Mouse (Mus musculus): ENCODE measurements around the gene Lamtor3. TPM values are rescaled to one million over a fixed set of nuclear protein-coding genes. Genes with fewer than 3 reads are reported as not detected.
"Not testable (repeated sequence)": the region's sequence is repeated elsewhere in the genome, so short reads cannot be mapped to it uniquely, and the experiment has no call there.

Lamtor3 gene
- polyA plus RNA-seq, 1 experiment: 39.1 TPM

DNA sequence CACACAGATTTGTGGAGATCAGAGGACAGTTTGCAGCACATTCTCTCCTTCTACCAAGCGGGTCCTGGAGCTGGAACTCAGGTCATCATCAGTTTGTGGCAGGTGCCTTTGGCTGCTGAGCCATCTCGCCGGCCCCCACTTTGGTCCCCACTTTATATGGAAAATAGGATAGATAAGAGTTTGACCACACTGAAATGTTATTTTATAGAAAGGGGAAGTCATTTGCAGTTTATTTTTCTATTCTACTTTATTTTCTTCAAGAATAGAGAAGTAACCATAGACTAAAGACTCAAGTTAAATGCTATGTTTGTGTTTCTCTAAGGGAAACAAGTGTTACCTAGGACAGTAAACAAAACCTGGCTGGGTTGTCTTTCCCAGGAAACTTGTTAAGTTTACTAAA is 21.4 kb upstream of the Lamtor3 start:
- H3ac ChIP-seq (ENCODE audit: control insufficient read depth, insufficient read length, low read depth): no peak overlapping the region
- no peaks in the 10 kb centered on the region for H3K79me3 ChIP-seq (ENCODE audit: low read depth)
- H3K36me3 ChIP-seq (ENCODE audit: control insufficient read depth, insufficient read depth): no peaks in the 10 kb centered on the region
- no peak for TF ChIP-seq CEBPB (IDR thresholded peaks at IDR 0.05; ENCODE audit: low read depth)
- TF ChIP-seq MYOG (IDR thresholded peaks at IDR 0.05; ENCODE audit: control insufficient read depth, extremely low read depth, insufficient read length): no peak
- TF ChIP-seq USF1 (IDR thresholded peaks at IDR 0.05; ENCODE audit: low read depth): no peak
- TF ChIP-seq MYOD1 (IDR thresholded peaks at IDR 0.05; ENCODE audit: control insufficient read depth, insufficient read length, low read depth): no peak
- TF ChIP-seq CTCF (IDR thresholded peaks at IDR 0.05; ENCODE audit: control insufficient read depth, insufficient read depth, insufficient read length): no peak
- no peak for TF ChIP-seq FOSL1 (IDR thresholded peaks at IDR 0.05; ENCODE audit: insufficient read depth, low read length, poor library complexity, severe bottlenecking)
- no peak for TF ChIP-seq MAX (IDR thresholded peaks at IDR 0.05)
- no peaks in the 10 kb centered on the region for H3K79me2 ChIP-seq (ENCODE audit: control insufficient read depth, insufficient read depth)
- no peaks in the 10 kb centered on the region for H3K27me3 ChIP-seq (ENCODE audit: control insufficient read depth, insufficient read depth, insufficient read length)
- no peak overlapping the region for H3K4me3 ChIP-seq (ENCODE audit: insufficient read depth, poor library complexity, severe bottlenecking)

GRCm38 (mm10) chr3:137897685-137898084 is 20.6 kb upstream of the Lamtor3 start:
- no peaks in the 10 kb centered on the region for H3K79me2 ChIP-seq (ENCODE audit: control insufficient read depth, insufficient read depth)
- no peaks in the 10 kb centered on the region for H3K36me3 ChIP-seq (ENCODE audit: control insufficient read depth, insufficient read depth)
- no peak overlapping the region for H3ac ChIP-seq (ENCODE audit: control insufficient read depth, insufficient read length, low read depth)
- no peaks in the 10 kb centered on the region for H3K27me3 ChIP-seq (ENCODE audit: control insufficient read depth, insufficient read depth, insufficient read length)
- H3K79me3 ChIP-seq (ENCODE audit: low read depth): no peaks in the 10 kb centered on the region
- TF ChIP-seq USF1 (IDR thresholded peaks at IDR 0.05; ENCODE audit: low read depth) (no peak), MYOG (IDR thresholded peaks at IDR 0.05; ENCODE audit: control insufficient read depth, extremely low read depth, insufficient read length) (no peak), CEBPB (IDR thresholded peaks at IDR 0.05; ENCODE audit: low read depth) (no peak)
- no peak overlapping the region for H3K4me3 ChIP-seq (ENCODE audit: insufficient read depth, poor library complexity, severe bottlenecking)

DNA sequence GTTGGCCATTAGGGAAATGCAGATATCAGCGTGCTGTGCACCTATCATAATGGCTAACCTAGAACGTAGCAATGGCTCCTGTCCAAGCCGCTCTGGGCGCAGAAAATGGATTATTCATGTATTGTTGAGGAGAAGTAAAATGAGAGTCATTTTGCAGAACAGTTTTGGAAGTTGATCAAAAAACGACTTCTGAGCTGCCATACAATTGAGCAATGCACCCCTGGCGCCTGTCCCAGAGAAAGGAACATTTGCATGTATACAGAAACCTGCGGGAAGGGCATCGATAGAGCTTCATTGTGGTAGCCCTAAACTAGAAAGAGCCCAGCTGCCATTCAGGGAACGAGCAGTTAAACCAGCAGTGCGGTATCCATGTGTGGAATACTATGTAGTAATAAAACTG is 18.2 kb upstream of the Lamtor3 start:
- no peak overlapping the region for H3ac ChIP-seq (ENCODE audit: control insufficient read depth, insufficient read length, low read depth)
- no peak overlapping the region for H3K4me3 ChIP-seq (ENCODE audit: insufficient read depth, poor library complexity, severe bottlenecking)
- no peaks in the 10 kb centered on the region for H3K36me3 ChIP-seq (ENCODE audit: control insufficient read depth, insufficient read depth)
- H3K27me3 ChIP-seq (ENCODE audit: control insufficient read depth, insufficient read depth, insufficient read length): no peaks in the 10 kb centered on the region
- H3K79me2 ChIP-seq (ENCODE audit: control insufficient read depth, insufficient read depth): no peaks in the 10 kb centered on the region
- no peaks in the 10 kb centered on the region for H3K79me3 ChIP-seq (ENCODE audit: low read depth)
- TF ChIP-seq MYOG (IDR thresholded peaks at IDR 0.05; ENCODE audit: control insufficient read depth, extremely low read depth, insufficient read length) (no peak), USF1 (IDR thresholded peaks at IDR 0.05; ENCODE audit: low read depth) (no peak), MAX (IDR thresholded peaks at IDR 0.05) (no peak), CTCF (IDR thresholded peaks at IDR 0.05; ENCODE audit: control insufficient read depth, insufficient read depth, insufficient read length) (no peak), CEBPB (IDR thresholded peaks at IDR 0.05; ENCODE audit: low read depth) (no peak), FOSL1 (IDR thresholded peaks at IDR 0.05; ENCODE audit: insufficient read depth, low read length, poor library complexity, severe bottlenecking) (no peak), MYOD1 (IDR thresholded peaks at IDR 0.05; ENCODE audit: control insufficient read depth, insufficient read length, low read depth) (no peak)

DNA sequence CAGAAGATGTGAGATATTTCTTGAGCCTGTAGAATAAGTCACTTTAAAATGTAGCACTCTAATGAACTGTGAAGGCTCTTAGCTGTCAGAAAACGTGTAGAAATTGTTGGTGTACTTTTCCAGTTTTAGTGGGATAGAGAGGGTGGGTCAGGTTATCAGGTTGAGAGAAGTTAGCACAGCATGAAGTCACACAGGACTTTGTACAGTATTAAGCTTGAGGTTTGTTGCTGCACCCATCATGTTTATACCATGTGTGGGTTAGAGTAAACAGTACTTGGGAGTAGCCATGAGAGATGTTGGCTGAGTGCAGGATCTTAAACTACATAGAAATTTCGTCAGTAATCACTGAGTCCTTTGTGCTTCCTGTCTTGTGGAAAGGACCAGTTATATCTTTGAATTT is 5.2 kb upstream of the Lamtor3 start:
- Histone ChIP-seq H3K36me3 (ENCODE audit: control insufficient read depth, insufficient read depth) (no peaks in the 10 kb centered on the region), H3K79me2 (ENCODE audit: control insufficient read depth, insufficient read depth) (no peaks in the 10 kb centered on the region), H3K79me3 (ENCODE audit: low read depth) (no peaks in the 10 kb centered on the region), H3K27me3 (ENCODE audit: control insufficient read depth, insufficient read depth, insufficient read length) (no peaks in the 10 kb centered on the region), H3ac (ENCODE audit: control insufficient read depth, insufficient read length, low read depth) (no peak overlapping the region), H3K4me3 (ENCODE audit: insufficient read depth, poor library complexity, severe bottlenecking) (no peak overlapping the region)
- TF ChIP-seq USF1 (IDR thresholded peaks at IDR 0.05; ENCODE audit: low read depth) (no peak), MYOG (IDR thresholded peaks at IDR 0.05; ENCODE audit: control insufficient read depth, extremely low read depth, insufficient read length) (no peak)

- peaks cover 12% of the 10 kb centered on the region for H3K79me2 ChIP-seq (ENCODE audit: control insufficient read depth, insufficient read depth)
- not testable (repeated sequence) for H3K36me3 ChIP-seq (ENCODE audit: control insufficient read depth, insufficient read depth)
Observed at GRCm38 (mm10) chr3:137914567-137914966, 3.7 kb upstream of the Lamtor3 start.

DNA sequence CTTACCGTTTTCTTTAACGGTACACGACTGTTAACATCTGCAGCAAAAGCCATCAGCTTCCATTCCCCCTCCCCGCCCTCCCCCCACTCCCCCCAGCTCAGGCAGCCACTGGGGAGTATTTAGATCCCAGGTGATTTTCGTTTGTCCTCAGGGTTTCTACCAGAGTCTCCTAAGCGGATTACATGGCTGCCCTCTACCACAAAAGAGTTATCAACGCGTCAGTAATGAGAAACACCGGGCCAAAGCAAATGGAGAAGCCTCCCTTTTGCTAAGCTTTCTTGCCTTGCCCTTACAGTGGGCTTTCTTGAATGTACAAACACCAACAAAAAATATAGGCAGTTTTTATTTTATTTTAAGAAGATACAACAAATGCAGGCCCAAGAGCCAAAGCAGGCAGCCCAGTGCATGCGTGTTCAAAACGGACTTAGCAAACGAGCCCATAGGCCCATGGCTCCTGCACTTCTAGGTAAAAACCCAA is 573 bp upstream of the Lamtor3 start:
- TF ChIP-seq CTCF (IDR thresholded peaks at IDR 0.05; ENCODE audit: control insufficient read depth, insufficient read depth, insufficient read length) (no peak), MAX (IDR thresholded peaks at IDR 0.05) (no peak), FOSL1 (IDR thresholded peaks at IDR 0.05; ENCODE audit: insufficient read depth, low read length, poor library complexity, severe bottlenecking) (no peak), USF1 (IDR thresholded peaks at IDR 0.05; ENCODE audit: low read depth) (no peak), MYOD1 (IDR thresholded peaks at IDR 0.05; ENCODE audit: control insufficient read depth, insufficient read length, low read depth) (no peak), MYOG (IDR thresholded peaks at IDR 0.05; ENCODE audit: control insufficient read depth, extremely low read depth, insufficient read length) (no peak), CEBPB (IDR thresholded peaks at IDR 0.05; ENCODE audit: low read depth) (no peak)
- Histone ChIP-seq H3ac (ENCODE audit: control insufficient read depth, insufficient read length, low read depth) (no peak overlapping the region), H3K27me3 (ENCODE audit: control insufficient read depth, insufficient read depth, insufficient read length) (no peaks in the 10 kb centered on the region), H3K79me2 (ENCODE audit: control insufficient read depth, insufficient read depth) (peaks cover 19% of the 10 kb centered on the region), H3K79me3 (ENCODE audit: low read depth) (peaks cover 10% of the 10 kb centered on the region), H3K4me3 (ENCODE audit: insufficient read depth, poor library complexity, severe bottlenecking) (no peak overlapping the region), H3K36me3 (ENCODE audit: control insufficient read depth, insufficient read depth) (peaks cover 6% of the 10 kb centered on the region)

More at GRCm38 (mm10) chr3:137914567-137914966, 3.7 kb upstream of the Lamtor3 start:
- H3ac ChIP-seq (ENCODE audit: control insufficient read depth, insufficient read length, low read depth); H3K4me3 ChIP-seq (ENCODE audit: insufficient read depth, poor library complexity, severe bottlenecking); H3K27me3 ChIP-seq (ENCODE audit: control insufficient read depth, insufficient read depth, insufficient read length); H3K79me3 ChIP-seq (ENCODE audit: low read depth): not testable (repeated sequence)

Measured in C2C12 (cell line).